Mouse (Mus musculus) C2C12 (cell line): ENCODE data around the gene Ltbp1.

Source experiments
- CTCF ChIP-seq: IDR thresholded peaks from one replicate; pipeline ENCODE4 v1.5.1; 2011; ENCODE audit not compliant: control insufficient read depth, insufficient read depth, insufficient read length
- MAX ChIP-seq: IDR thresholded peaks from one replicate; pipeline ENCODE4 v1.6.1; 2011; ENCODE audit warnings: mild to moderate bottlenecking, control low read depth

DNA sequence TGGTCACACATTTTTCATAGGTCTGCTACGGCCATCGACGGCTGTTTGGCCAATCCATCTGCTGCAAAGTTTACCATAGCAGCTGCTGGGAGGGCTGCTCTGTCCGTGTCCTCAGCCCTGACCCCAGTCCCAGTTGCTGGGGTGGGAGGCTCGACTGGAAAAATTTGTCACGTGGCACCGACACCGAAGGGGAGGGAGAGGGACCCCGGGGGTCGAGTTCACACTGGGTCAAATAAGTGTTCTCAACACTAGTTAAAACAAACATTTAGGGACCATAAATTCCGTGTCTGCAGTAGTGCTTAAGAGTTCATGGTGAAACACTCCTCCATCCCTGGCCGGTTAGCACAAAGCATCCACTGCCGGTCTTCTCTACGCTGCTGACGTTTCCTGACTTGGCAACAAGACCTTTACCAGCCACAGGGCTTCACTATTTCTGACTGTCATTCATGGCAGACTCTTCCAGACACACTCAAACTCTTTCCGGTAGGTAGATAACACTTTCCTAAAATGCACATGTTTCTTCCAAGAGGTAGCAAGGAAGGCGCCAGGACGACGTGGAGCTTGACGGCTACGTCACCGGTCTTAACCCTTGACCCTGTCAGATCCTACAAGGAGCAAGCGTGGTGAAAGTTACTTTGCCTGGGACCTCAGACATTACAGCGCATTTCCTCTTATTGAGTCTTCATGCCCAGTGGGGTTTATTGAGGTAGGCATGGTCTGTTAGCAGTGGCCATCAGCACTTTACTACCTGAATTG lies 9.4 kb downstream of the Ltbp1 start:
- TF ChIP-seq CTCF (no peak), MAX (no peak)
